Mouse (Mus musculus): Measurements from ENCODE around the gene Nhlrc4. TPM values are rescaled to one million over a fixed set of nuclear protein-coding genes. Genes with fewer than 3 reads are reported as not detected.
A peak's percentile ranks its signal among the peaks of the same experiment; 100 is the strongest.

Gene Nhlrc4
- polyA plus RNA-seq, 1 experiment = 3.4 TPM

DNA sequence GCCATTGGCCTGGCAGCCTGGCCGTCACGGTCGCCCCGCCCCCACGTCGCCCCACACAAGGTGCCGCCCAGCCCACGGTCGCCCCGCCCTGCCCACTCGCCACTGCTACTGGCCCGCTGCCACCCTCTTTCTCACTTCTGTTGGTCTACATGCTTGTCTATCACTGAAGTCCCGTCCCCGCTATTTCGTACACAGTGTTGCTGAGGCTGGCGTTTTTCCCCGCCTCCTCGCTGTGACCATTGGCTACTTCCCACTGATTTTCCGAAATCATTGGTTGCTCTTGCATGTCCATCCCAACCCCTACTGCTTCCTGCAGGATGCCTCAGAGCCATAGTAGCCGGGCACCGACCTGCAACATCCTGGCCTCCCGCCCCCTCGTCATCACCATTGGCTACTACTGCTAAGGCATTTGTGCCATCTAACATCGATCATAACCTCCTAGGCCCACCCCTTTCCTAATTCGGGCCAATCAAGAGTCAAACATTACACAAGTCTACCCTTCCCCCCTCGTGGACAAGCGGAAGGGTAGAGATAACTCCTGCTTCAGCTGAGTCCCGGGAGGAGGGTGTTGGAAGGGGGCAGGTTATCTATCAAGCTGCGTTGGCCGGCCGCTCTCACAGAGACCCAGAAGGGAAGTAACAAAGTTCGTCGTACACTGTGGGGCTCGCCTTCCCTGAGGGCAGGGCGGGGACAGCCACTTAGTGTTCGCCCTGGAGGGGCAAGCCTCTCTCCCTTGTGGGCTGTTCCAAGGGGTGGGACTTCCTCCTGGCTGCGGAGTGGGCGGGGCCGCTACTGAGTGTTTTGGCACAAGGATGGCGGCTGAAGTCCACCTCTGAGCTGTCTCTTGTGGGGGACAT lies 24.7 kb downstream of the Nhlrc4 start:
- Histone ChIP-seq H3K4me3 (replicated peaks) (peak overlapping the region; percentile 73), H3K36me3 (ENCODE audit: control insufficient read depth) (peaks cover 35% of the 10 kb centered on the region), H3K27me3 (ENCODE audit: control insufficient read depth) (no peaks in the 10 kb centered on the region), H3K9me3 (ENCODE audit: control insufficient read depth, low read length) (no peaks in the 10 kb centered on the region), H3K4me1 (ENCODE audit: control insufficient read depth) (peaks cover 63% of the 10 kb centered on the region)
- TF ChIP-seq GATA1 (IDR thresholded peaks at IDR 0.05; ENCODE audit: low read length) (peak; percentile 27; the same call in 1 of the 2 replicates), TAL1 (IDR thresholded peaks at IDR 0.05; ENCODE audit: low read length) (no peak)

DNA sequence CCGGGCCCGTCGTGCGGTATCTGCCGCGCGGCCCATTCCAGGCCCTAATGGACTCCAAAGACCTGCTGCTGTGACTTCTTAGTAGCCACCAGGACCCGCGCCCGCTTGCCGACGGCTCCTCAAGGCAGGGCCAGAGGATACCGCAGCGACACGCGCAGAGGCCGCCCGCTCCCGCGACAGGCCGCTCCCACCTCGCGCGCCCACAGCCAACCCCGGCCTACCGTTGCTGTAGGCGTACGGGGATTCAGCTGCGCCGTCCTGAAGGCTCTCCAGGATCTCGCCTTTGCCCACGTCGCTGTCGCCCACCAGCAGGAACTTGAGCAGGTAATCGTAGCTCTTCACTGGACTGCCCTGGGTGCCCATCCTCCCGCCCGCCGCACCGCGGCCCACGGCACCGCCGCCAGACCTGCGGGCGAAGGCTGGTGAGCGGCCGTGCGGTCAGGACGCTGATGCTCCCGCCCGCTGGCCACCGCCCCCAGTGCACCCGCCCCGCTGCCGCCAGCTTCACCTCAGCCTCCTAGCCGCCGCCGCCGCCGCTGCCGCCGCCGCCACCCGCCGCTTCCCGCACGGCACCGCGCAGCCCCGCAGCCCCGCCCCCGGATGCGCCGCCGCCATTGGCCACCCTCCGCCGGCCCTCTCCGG lies 25.5 kb downstream of the Nhlrc4 start, which contains the start of gene Rab40c:
Gene Rab40c (minus strand): TSS at position 584 of the 642 bp plus-strand sequence.
- H3K27me3 ChIP-seq (ENCODE audit: control insufficient read depth) = no peaks in the 10 kb centered on the region
- peak within 1 kb of the TSS; percentile 73 for H3K4me3 ChIP-seq (replicated peaks)
- peaks cover 27% of the 10 kb centered on the region for H3K36me3 ChIP-seq (ENCODE audit: control insufficient read depth)
- no peaks in the 10 kb centered on the region for H3K9me3 ChIP-seq (ENCODE audit: control insufficient read depth, low read length)
- TF ChIP-seq TAL1 (IDR thresholded peaks at IDR 0.05; ENCODE audit: low read length) = no peak
- TF ChIP-seq GATA1 (IDR thresholded peaks at IDR 0.05; ENCODE audit: low read length) = no peak
- H3K4me1 ChIP-seq (ENCODE audit: control insufficient read depth) = peaks cover 67% of the 10 kb centered on the region

DNA sequence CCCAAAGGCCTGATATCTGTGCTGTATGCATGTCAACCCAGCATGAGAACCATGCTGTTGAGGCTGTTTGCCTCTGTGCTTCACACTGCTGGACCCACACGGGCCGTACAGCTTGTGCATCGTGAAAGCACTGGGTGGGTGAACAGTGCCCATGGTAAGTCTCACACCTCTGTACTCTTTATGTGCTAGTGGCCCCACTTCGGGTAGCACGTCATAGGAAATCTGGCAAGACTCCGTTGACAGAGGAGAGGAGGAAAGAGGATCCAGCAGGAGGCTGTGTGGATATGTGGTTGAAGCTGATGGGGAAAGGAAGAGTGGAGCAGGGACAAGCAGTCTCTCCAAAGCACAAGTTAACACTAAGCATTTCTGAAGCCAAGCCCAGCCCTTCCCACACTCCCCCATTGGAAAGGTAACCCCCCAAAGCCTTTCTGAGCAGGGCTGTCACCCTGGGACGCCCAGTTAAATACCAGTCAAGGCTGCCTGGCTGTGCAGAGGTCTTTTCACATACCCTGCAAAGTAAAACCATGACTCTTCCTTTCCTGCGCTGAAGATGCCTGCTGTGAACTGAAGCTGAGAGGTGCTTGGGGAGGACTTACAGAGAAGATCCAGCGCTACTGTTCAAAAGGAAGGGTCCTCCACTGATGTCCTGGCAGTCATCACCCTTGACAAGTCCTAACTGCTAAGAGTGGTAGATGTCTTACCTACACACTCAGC lies 26.6 kb downstream of the Nhlrc4 start:
- peaks cover 23% of the 10 kb centered on the region for H3K36me3 ChIP-seq (ENCODE audit: control insufficient read depth)
- H3K4me3 ChIP-seq (replicated peaks) = peak overlapping the region; percentile 73
- peaks cover 74% of the 10 kb centered on the region for H3K4me1 ChIP-seq (ENCODE audit: control insufficient read depth)
- no peak for TF ChIP-seq TAL1 (IDR thresholded peaks at IDR 0.05; ENCODE audit: low read length)
- TF ChIP-seq GATA1 (IDR thresholded peaks at IDR 0.05; ENCODE audit: low read length) = no peak
- no peaks in the 10 kb centered on the region for H3K27me3 ChIP-seq (ENCODE audit: control insufficient read depth)
- no peaks in the 10 kb centered on the region for H3K9me3 ChIP-seq (ENCODE audit: control insufficient read depth, low read length)

- Histone ChIP-seq H3K4me3 (replicated peaks) (no peak overlapping the region), H3K9me3 (ENCODE audit: control insufficient read depth, low read length) (no peaks in the 10 kb centered on the region), H3K27me3 (ENCODE audit: control insufficient read depth) (no peaks in the 10 kb centered on the region), H3K36me3 (ENCODE audit: control insufficient read depth) (peaks cover 14% of the 10 kb centered on the region), H3K4me1 (ENCODE audit: control insufficient read depth) (peaks cover 72% of the 10 kb centered on the region)
- no peak for TF ChIP-seq TAL1 (IDR thresholded peaks at IDR 0.05; ENCODE audit: low read length)
- TF ChIP-seq GATA1 (IDR thresholded peaks at IDR 0.05; ENCODE audit: low read length) = no peak
These were observed 27.7 kb downstream of the Nhlrc4 start for GRCm38 (mm10) chr17:25916931-25917647.

DNA sequence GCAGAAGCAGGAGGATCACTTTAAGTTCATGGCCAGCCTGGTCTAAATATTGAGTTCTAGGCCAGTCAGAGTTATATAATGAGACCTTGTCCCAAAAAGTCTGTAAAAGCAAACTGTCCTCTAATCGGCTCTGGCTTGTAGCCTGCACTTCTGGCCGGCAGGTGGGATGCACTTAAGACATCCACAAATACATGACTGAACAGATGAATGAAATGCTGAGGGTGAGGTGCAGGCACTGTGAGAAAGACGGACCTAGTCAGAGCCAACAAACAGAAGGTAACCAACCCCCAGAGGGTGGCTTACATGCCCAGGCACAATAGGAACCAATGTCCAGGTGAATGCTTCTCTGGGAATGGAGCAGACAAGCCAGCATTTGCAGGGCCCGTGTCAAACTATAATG lies 30.5 kb downstream of the Nhlrc4 start:
- Histone ChIP-seq H3K9me3 (ENCODE audit: control insufficient read depth, low read length) (no peaks in the 10 kb centered on the region), H3K4me3 (replicated peaks) (no peak overlapping the region), H3K27me3 (ENCODE audit: control insufficient read depth) (no peaks in the 10 kb centered on the region), H3K4me1 (ENCODE audit: control insufficient read depth) (peaks cover 55% of the 10 kb centered on the region), H3K36me3 (ENCODE audit: control insufficient read depth) (peaks cover 13% of the 10 kb centered on the region)
- TF ChIP-seq TAL1 (IDR thresholded peaks at IDR 0.05; ENCODE audit: low read length) = no peak
- TF ChIP-seq GATA1 (IDR thresholded peaks at IDR 0.05; ENCODE audit: low read length) = no peak

GRCm38 (mm10) chr17:25913877-25914275 lies 30.9 kb downstream of the Nhlrc4 start:
- TF ChIP-seq GATA1 (IDR thresholded peaks at IDR 0.05; ENCODE audit: low read length) (no peak), TAL1 (IDR thresholded peaks at IDR 0.05; ENCODE audit: low read length) (no peak)
- H3K27me3 ChIP-seq (ENCODE audit: control insufficient read depth) = no peaks in the 10 kb centered on the region
- H3K9me3 ChIP-seq (ENCODE audit: control insufficient read depth, low read length) = no peaks in the 10 kb centered on the region
- peaks cover 13% of the 10 kb centered on the region for H3K36me3 ChIP-seq (ENCODE audit: control insufficient read depth)
- H3K4me1 ChIP-seq (ENCODE audit: control insufficient read depth) = peaks cover 51% of the 10 kb centered on the region
- no peak overlapping the region for H3K4me3 ChIP-seq (replicated peaks)

DNA sequence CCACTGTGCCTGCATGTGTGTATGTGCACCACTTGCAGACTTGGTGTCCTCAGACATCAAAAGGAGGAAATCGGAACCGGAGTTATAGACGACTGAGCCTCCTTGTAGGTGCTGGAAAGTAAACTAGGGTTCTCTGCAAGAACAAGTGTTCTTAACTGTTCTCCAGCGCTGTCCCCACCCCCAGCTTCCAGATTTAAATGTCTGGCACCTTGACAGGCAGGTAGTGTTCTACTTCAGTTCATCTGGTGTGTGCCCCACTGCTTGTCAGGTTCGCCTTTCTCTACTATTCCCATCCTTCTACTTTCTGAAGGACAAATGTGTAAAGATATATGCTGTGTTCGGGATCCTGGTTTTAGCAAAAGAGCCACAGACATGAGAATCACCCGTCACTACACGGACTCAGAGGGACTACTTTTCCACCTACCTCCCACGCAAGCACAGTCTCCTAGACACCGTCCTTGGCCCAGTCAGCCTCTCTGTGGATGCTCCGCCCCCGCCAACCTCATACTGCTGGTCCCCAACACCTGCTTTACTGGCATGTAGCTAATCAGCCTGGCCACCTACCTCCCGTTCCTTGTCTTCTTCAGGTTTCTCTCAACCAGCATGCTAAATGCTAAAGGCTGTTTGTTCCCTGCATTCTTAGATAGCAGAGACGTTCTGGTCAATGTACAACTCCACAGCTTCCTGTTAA lies 31.4 kb downstream of the Nhlrc4 start:
- Histone ChIP-seq H3K4me1 (ENCODE audit: control insufficient read depth) (peaks cover 45% of the 10 kb centered on the region), H3K36me3 (ENCODE audit: control insufficient read depth) (peaks cover 13% of the 10 kb centered on the region), H3K27me3 (ENCODE audit: control insufficient read depth) (no peaks in the 10 kb centered on the region), H3K4me3 (replicated peaks) (no peak overlapping the region), H3K9me3 (ENCODE audit: control insufficient read depth, low read length) (no peaks in the 10 kb centered on the region)
- TF ChIP-seq GATA1 (IDR thresholded peaks at IDR 0.05; ENCODE audit: low read length) = no peak
- TF ChIP-seq TAL1 (IDR thresholded peaks at IDR 0.05; ENCODE audit: low read length) = no peak

GRCm38 (mm10) chr17:25911816-25912215 lies 32.9 kb downstream of the Nhlrc4 start:
- peaks cover 30% of the 10 kb centered on the region for H3K4me1 ChIP-seq (ENCODE audit: control insufficient read depth)
- H3K36me3 ChIP-seq (ENCODE audit: control insufficient read depth) = peaks cover 9% of the 10 kb centered on the region
- no peak overlapping the region for H3K4me3 ChIP-seq (replicated peaks)
- H3K27me3 ChIP-seq (ENCODE audit: control insufficient read depth) = no peaks in the 10 kb centered on the region
- TF ChIP-seq GATA1 (IDR thresholded peaks at IDR 0.05; ENCODE audit: low read length) = no peak
- no peak for TF ChIP-seq TAL1 (IDR thresholded peaks at IDR 0.05; ENCODE audit: low read length)
- H3K9me3 ChIP-seq (ENCODE audit: control insufficient read depth, low read length) = no peaks in the 10 kb centered on the region
